Mouse (Mus musculus): Measurements from ENCODE around the gene Tefm. TPM values are rescaled to one million over a fixed set of nuclear protein-coding genes. Genes with fewer than 3 reads are reported as not detected.

Tefm gene
- polyA plus RNA-seq, 1 experiment from 2014 or later = 27.2 TPM

GRCm38 (mm10) chr11:80173963-80174670, 32.1 kb upstream of the Tefm start:
- no peaks in the 10 kb centered on the region for H3K27me3 ChIP-seq (replicated peaks)
- WGBS = 76% methylated on average over 11 of the region's 11 CpGs
- H3K27ac ChIP-seq (ENCODE audit: poor library complexity, severe bottlenecking) = no peak overlapping the region
- H3K9me3 ChIP-seq (replicated peaks) = no peaks in the 10 kb centered on the region
- no peak for ATAC-seq (ENCODE audit: insufficient number of reproducible peaks, low FRiP score)
- H3K4me3 ChIP-seq = no peak overlapping the region
- H3K9ac ChIP-seq = no peak overlapping the region
- no peak overlapping the region for H3K4me2 ChIP-seq
- H3K4me1 ChIP-seq (replicated peaks) = peaks cover 13% of the 10 kb centered on the region
- H3K36me3 ChIP-seq = no peaks in the 10 kb centered on the region

- 69% methylated on average over 4 of the region's 4 CpGs for WGBS
- Histone ChIP-seq H3K27ac (ENCODE audit: poor library complexity, severe bottlenecking) (no peak overlapping the region), H3K27me3 (replicated peaks) (no peaks in the 10 kb centered on the region), H3K9ac (no peak overlapping the region), H3K36me3 (no peaks in the 10 kb centered on the region), H3K9me3 (replicated peaks) (no peaks in the 10 kb centered on the region), H3K4me3 (no peak overlapping the region), H3K4me1 (replicated peaks) (peaks cover 5% of the 10 kb centered on the region), H3K4me2 (no peak overlapping the region)
- ATAC-seq (ENCODE audit: insufficient number of reproducible peaks, low FRiP score) = no peak
These were observed 29.9 kb upstream of the Tefm start for GRCm38 (mm10) chr11:80171884-80172283.

- H3K4me2 ChIP-seq = no peak overlapping the region
- no peak overlapping the region for H3K4me3 ChIP-seq
- no peak overlapping the region for H3K9ac ChIP-seq
- no peaks in the 10 kb centered on the region for H3K27me3 ChIP-seq (replicated peaks)
- no peak for ATAC-seq (ENCODE audit: insufficient number of reproducible peaks, low FRiP score)
- no peaks in the 10 kb centered on the region for H3K9me3 ChIP-seq (replicated peaks)
- H3K27ac ChIP-seq (ENCODE audit: poor library complexity, severe bottlenecking) = no peak overlapping the region
- no peaks in the 10 kb centered on the region for H3K36me3 ChIP-seq
- WGBS = 41% methylated on average over 5 of the region's 5 CpGs
- peaks cover 4% of the 10 kb centered on the region for H3K4me1 ChIP-seq (replicated peaks)
These were observed 28.4 kb upstream of the Tefm start for GRCm38 (mm10) chr11:80170351-80170750.

GRCm38 (mm10) chr11:80169629-80170028, 27.7 kb upstream of the Tefm start:
- Histone ChIP-seq H3K4me3 (no peak overlapping the region), H3K27ac (ENCODE audit: poor library complexity, severe bottlenecking) (no peak overlapping the region), H3K27me3 (replicated peaks) (no peaks in the 10 kb centered on the region), H3K9ac (no peak overlapping the region), H3K9me3 (replicated peaks) (no peaks in the 10 kb centered on the region), H3K4me1 (replicated peaks) (peaks cover 4% of the 10 kb centered on the region), H3K36me3 (no peaks in the 10 kb centered on the region), H3K4me2 (no peak overlapping the region)
- 67% methylated on average over 3 of the region's 3 CpGs for WGBS
- no peak for ATAC-seq (ENCODE audit: insufficient number of reproducible peaks, low FRiP score)

GRCm38 (mm10) chr11:80168611-80169249, 26.8 kb upstream of the Tefm start:
- ATAC-seq (ENCODE audit: insufficient number of reproducible peaks, low FRiP score) = no peak
- Histone ChIP-seq H3K27ac (ENCODE audit: poor library complexity, severe bottlenecking) (no peak overlapping the region), H3K9ac (no peak overlapping the region), H3K4me1 (replicated peaks) (peaks cover 4% of the 10 kb centered on the region), H3K4me2 (no peak overlapping the region), H3K27me3 (replicated peaks) (no peaks in the 10 kb centered on the region), H3K4me3 (no peak overlapping the region), H3K36me3 (no peaks in the 10 kb centered on the region), H3K9me3 (replicated peaks) (no peaks in the 10 kb centered on the region)
- 57% methylated on average over 4 of the region's 4 CpGs for WGBS

- 85% methylated on average over 9 of the region's 9 CpGs for WGBS
- Histone ChIP-seq H3K36me3 (no peaks in the 10 kb centered on the region), H3K4me3 (no peak overlapping the region), H3K4me2 (no peak overlapping the region), H3K4me1 (replicated peaks) (peaks cover 4% of the 10 kb centered on the region), H3K27me3 (replicated peaks) (no peaks in the 10 kb centered on the region), H3K9me3 (replicated peaks) (no peaks in the 10 kb centered on the region), H3K9ac (no peak overlapping the region), H3K27ac (ENCODE audit: poor library complexity, severe bottlenecking) (no peak overlapping the region)
- no peak for ATAC-seq (ENCODE audit: insufficient number of reproducible peaks, low FRiP score)
These were observed 26.1 kb upstream of the Tefm start for GRCm38 (mm10) chr11:80168121-80168520.

- Histone ChIP-seq H3K27me3 (replicated peaks) (0 out of 2 replicates have a peak, but pooled peaks cover under 1% of the 10 kb centered on the region), H3K27ac (ENCODE audit: poor library complexity, severe bottlenecking) (no peak overlapping the region), H3K36me3 (no peaks in the 10 kb centered on the region), H3K4me1 (replicated peaks) (no peaks in the 10 kb centered on the region), H3K9me3 (replicated peaks) (no peaks in the 10 kb centered on the region), H3K4me3 (no peak overlapping the region), H3K9ac (no peak overlapping the region), H3K4me2 (no peak overlapping the region)
- no peak for ATAC-seq (ENCODE audit: insufficient number of reproducible peaks, low FRiP score)
- WGBS = 72% methylated on average over 2 of the region's 2 CpGs
These were observed 22.2 kb upstream of the Tefm start for GRCm38 (mm10) chr11:80164224-80164623.

GRCm38 (mm10) chr11:80163362-80164116, 21.6 kb upstream of the Tefm start:
- H3K9ac ChIP-seq = no peak overlapping the region
- H3K9me3 ChIP-seq (replicated peaks) = no peaks in the 10 kb centered on the region
- H3K27ac ChIP-seq (ENCODE audit: poor library complexity, severe bottlenecking) = no peak overlapping the region
- ATAC-seq (ENCODE audit: insufficient number of reproducible peaks, low FRiP score) = no peak
- H3K36me3 ChIP-seq = no peaks in the 10 kb centered on the region
- WGBS = 59% methylated on average over 7 of the region's 7 CpGs
- 0 out of 2 replicates have a peak, but pooled peaks cover 5% of the 10 kb centered on the region for H3K27me3 ChIP-seq (replicated peaks)
- no peak overlapping the region for H3K4me2 ChIP-seq
- no peak overlapping the region for H3K4me3 ChIP-seq
- no peaks in the 10 kb centered on the region for H3K4me1 ChIP-seq (replicated peaks)

GRCm38 (mm10) chr11:80161041-80161440, 19.1 kb upstream of the Tefm start:
- no peak for ATAC-seq (ENCODE audit: insufficient number of reproducible peaks, low FRiP score)
- 79% methylated on average over 4 of the region's 4 CpGs for WGBS
- Histone ChIP-seq H3K9me3 (replicated peaks) (no peaks in the 10 kb centered on the region), H3K27me3 (replicated peaks) (peaks cover 24% of the 10 kb centered on the region), H3K4me2 (no peak overlapping the region), H3K4me1 (replicated peaks) (no peaks in the 10 kb centered on the region), H3K4me3 (no peak overlapping the region), H3K36me3 (no peaks in the 10 kb centered on the region), H3K9ac (no peak overlapping the region), H3K27ac (ENCODE audit: poor library complexity, severe bottlenecking) (no peak overlapping the region)

GRCm38 (mm10) chr11:80159018-80159417, 17.0 kb upstream of the Tefm start:
- no peak overlapping the region for H3K27ac ChIP-seq (ENCODE audit: poor library complexity, severe bottlenecking)
- no peak overlapping the region for H3K9ac ChIP-seq
- no peaks in the 10 kb centered on the region for H3K9me3 ChIP-seq (replicated peaks)
- peaks cover 5% of the 10 kb centered on the region for H3K4me1 ChIP-seq (replicated peaks)
- H3K4me2 ChIP-seq = no peak overlapping the region
- H3K27me3 ChIP-seq (replicated peaks) = peaks cover 44% of the 10 kb centered on the region
- ATAC-seq (ENCODE audit: insufficient number of reproducible peaks, low FRiP score) = no peak
- H3K36me3 ChIP-seq = no peaks in the 10 kb centered on the region
- 73% methylated on average over 7 of the region's 7 CpGs for WGBS
- no peak overlapping the region for H3K4me3 ChIP-seq

- Histone ChIP-seq H3K4me1 (replicated peaks) (peaks cover 6% of the 10 kb centered on the region), H3K36me3 (no peaks in the 10 kb centered on the region), H3K9ac (no peak overlapping the region), H3K4me3 (no peak overlapping the region), H3K9me3 (replicated peaks) (no peaks in the 10 kb centered on the region), H3K27ac (ENCODE audit: poor library complexity, severe bottlenecking) (no peak overlapping the region), H3K27me3 (replicated peaks) (peaks cover 66% of the 10 kb centered on the region), H3K4me2 (no peak overlapping the region)
- WGBS = 75% methylated on average over 4 of the region's 4 CpGs
- ATAC-seq (ENCODE audit: insufficient number of reproducible peaks, low FRiP score) = no peak
These were observed 14.9 kb upstream of the Tefm start for GRCm38 (mm10) chr11:80156841-80157240.

All from heart, embryonic 12.5 days (tissue).